Mouse (Mus musculus): Measurements from ENCODE around the gene B4galt7. TPM values are rescaled to one million over a fixed set of nuclear protein-coding genes. Genes with fewer than 3 reads are reported as not detected.
A peak's percentile ranks its signal among the peaks of the same experiment; 100 is the strongest.
"Not testable (repeated sequence)": the region's sequence is repeated elsewhere in the genome, so short reads cannot be mapped to it uniquely, and the experiment has no call there.

The B4galt7 gene
- total and polyA plus RNA-seq, 3 experiments = 15.0 to 19.9 TPM; not detected in 1

DNA sequence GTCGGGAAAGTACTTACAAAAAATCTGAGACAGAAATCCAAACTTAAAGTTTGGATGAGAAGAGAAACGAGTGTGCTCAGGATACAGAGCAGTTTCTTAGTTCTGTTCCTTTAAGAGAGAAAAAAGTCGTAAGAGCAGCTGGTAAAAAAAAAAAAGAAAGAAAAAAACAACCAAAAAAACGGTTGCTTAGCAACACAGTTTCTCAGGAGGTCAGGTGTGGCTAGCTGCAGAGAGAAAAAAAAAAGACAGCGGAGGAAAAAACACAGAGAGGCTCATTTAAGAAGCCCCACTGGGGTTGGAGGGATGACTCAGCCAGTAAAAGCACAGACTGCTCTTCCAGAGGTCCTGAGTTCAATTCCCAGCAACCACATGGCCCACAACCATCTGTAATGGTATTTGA is 25.4 kb upstream of the B4galt7 start:
- TF ChIP-seq MAX (IDR thresholded peaks at IDR 0.05; ENCODE audit: low read length) (no peak), TBP (IDR thresholded peaks at IDR 0.05; ENCODE audit: low read depth, low read length) (no peak), ZNF384 (IDR thresholded peaks at IDR 0.05; ENCODE audit: low read depth, low read length) (peak; percentile 25; the same call in 1 of the 2 replicates)
- DNase-seq (ENCODE audit: low read depth, low spot score) = no peak
- Histone ChIP-seq H3K27me3 (ENCODE audit: control insufficient read depth in 1 of 2, insufficient read depth in 2 of 2, low read length in 2 of 2) (no peaks in the 10 kb centered on the region; a peak in 1 of 4 replicates), H3K4me1 (ENCODE audit: control insufficient read depth in 1 of 2, insufficient read depth in 2 of 2, low read length in 2 of 2) (peaks cover 0 to 13% of the 10 kb centered on the region in 2 experiments; a peak in 2 of 4 replicates), H3K79me2 (ENCODE audit: control insufficient read depth, insufficient read depth, low read length, poor library complexity) (peaks cover 15% of the 10 kb centered on the region), H3K4me3 (ENCODE audit: control insufficient read depth in 1 of 2, insufficient read depth in 1 of 2, low read depth in 2 of 2, low read length in 2 of 2) (no peak overlapping the region), H3K27ac (ENCODE audit: control insufficient read depth, low read depth, low read length) (no peak overlapping the region), H3K9me3 (replicated peaks; ENCODE audit: insufficient read depth, low read length) (no peaks in the 10 kb centered on the region), H3K9ac (ENCODE audit: control insufficient read depth, low read depth, low read length, poor library complexity, severe bottlenecking) (no peak overlapping the region), H3K36me3 (ENCODE audit: control insufficient read depth in 1 of 2, insufficient read depth in 2 of 2, low read length in 2 of 2) (peaks cover 0 to 7% of the 10 kb centered on the region in 2 experiments; a peak in 2 of 4 replicates)

DNA sequence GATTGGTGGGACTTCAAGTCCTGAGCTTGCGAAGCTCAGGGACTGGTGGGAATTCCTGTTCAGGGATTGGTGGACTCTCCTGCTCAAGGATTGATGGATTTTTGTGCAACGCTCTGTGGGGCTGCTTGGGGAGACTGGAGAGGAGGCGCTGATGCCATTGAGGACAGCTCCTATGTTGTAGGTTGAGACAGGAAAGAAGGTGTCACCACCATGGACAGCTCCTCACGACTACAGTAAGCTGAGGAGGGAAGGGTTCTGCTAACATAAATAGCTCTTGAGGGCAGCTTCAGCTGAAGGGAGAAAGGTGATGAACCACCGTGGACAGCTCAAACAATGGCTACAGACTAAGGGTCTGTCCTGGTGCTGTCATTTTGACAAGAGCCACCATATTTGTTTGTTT is 23.8 kb upstream of the B4galt7 start:
- H3K36me3 ChIP-seq (ENCODE audit: control insufficient read depth in 1 of 2, insufficient read depth in 2 of 2, low read length in 2 of 2) = no peaks in the 10 kb centered on the region; a peak in 1 of 4 replicates
- H3K27me3 ChIP-seq (ENCODE audit: control insufficient read depth in 1 of 2, insufficient read depth in 2 of 2, low read length in 2 of 2) = no peaks in the 10 kb centered on the region; a peak in 1 of 4 replicates
- no peaks in the 10 kb centered on the region; the same call in 1 of the 2 replicates for H3K79me2 ChIP-seq (ENCODE audit: control insufficient read depth, insufficient read depth, low read length, poor library complexity)
- H3K27ac ChIP-seq (ENCODE audit: control insufficient read depth, low read depth, low read length) = no peak overlapping the region
- 0 out of 4 replicates have a peak, but pooled peaks cover 0 to 5% of the 10 kb centered on the region in 2 experiments for H3K4me1 ChIP-seq (ENCODE audit: control insufficient read depth in 1 of 2, insufficient read depth in 2 of 2, low read length in 2 of 2)
- no peaks in the 10 kb centered on the region for H3K9me3 ChIP-seq (replicated peaks; ENCODE audit: insufficient read depth, low read length)
- H3K9ac ChIP-seq (ENCODE audit: control insufficient read depth, low read depth, low read length, poor library complexity, severe bottlenecking) = no peak overlapping the region
- DNase-seq (ENCODE audit: low read depth, low spot score) = peak; percentile 81
- H3K4me3 ChIP-seq (ENCODE audit: control insufficient read depth in 1 of 2, insufficient read depth in 1 of 2, low read depth in 2 of 2, low read length in 2 of 2) = no peak overlapping the region
- TF ChIP-seq MXI1 (IDR thresholded peaks at IDR 0.05; ENCODE audit: low read depth, low read length) (peak; percentile 37; the same call in 1 of the 2 replicates), MAFK (IDR thresholded peaks at IDR 0.05; ENCODE audit: borderline replicate concordance, low read depth, low read length) (no peak), SIN3A (IDR thresholded peaks at IDR 0.05; ENCODE audit: low read length) (peak; percentile 83)

DNA sequence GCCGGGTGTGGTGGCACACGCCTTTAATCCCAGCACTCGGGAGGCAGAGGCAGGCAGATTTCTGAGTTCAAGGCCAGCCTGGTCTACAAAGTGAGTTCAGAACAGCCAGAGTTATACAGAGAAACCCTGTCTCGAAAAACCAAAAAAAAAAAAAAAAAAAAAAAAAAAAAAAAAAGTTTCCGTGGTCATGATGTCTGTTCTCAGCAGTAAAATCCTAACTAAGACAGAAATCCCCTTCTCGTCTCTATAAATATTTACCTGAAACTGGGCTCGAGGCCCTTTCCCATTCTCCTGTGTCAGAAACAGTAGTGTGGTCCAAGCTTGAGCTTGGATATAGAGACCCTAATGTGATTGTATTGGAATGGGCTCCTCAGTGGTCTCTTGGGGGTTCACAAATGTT is 22.8 kb upstream of the B4galt7 start:
- H3K9ac ChIP-seq (ENCODE audit: control insufficient read depth, low read depth, low read length, poor library complexity, severe bottlenecking); H3K9me3 ChIP-seq (replicated peaks; ENCODE audit: insufficient read depth, low read length); DNase-seq (ENCODE audit: low read depth, low spot score); H3K79me2 ChIP-seq (ENCODE audit: control insufficient read depth, insufficient read depth, low read length, poor library complexity); H3K4me3 ChIP-seq (ENCODE audit: control insufficient read depth in 1 of 2, insufficient read depth in 1 of 2, low read depth in 2 of 2, low read length in 2 of 2); H3K27ac ChIP-seq (ENCODE audit: control insufficient read depth, low read depth, low read length); H3K27me3 ChIP-seq (ENCODE audit: control insufficient read depth in 1 of 2, insufficient read depth in 2 of 2, low read length in 2 of 2); H3K4me1 ChIP-seq (ENCODE audit: control insufficient read depth in 1 of 2, insufficient read depth in 2 of 2, low read length in 2 of 2); H3K36me3 ChIP-seq (ENCODE audit: control insufficient read depth in 1 of 2, insufficient read depth in 2 of 2, low read length in 2 of 2): not testable (repeated sequence)

DNA sequence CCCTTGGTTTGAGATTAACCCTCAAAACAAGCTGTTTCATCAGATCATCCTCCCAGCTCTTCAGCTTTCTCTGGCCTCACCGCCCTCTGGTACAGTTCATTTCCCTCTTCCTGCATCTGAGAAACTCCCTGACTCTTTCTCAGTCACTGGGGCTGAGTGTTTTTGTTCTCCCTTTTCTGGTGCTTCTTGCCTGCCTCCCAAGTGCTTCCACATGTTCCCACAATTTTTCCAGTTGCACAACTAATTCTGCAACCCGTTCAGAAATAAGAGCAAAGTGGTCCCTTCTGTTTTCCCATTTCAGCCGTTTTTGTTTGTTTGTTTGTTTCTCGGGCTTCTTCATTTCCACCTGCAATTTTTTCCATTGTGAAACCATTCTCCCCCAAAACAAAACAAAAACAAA is 21.6 kb upstream of the B4galt7 start:
- no peak overlapping the region for H3K9ac ChIP-seq (ENCODE audit: control insufficient read depth, low read depth, low read length, poor library complexity, severe bottlenecking)
- TF ChIP-seq MYB (IDR thresholded peaks at IDR 0.05; ENCODE audit: low read depth, low read length) = no peak
- no peaks in the 10 kb centered on the region for H3K36me3 ChIP-seq (ENCODE audit: control insufficient read depth in 1 of 2, insufficient read depth in 2 of 2, low read length in 2 of 2)
- H3K4me3 ChIP-seq (ENCODE audit: control insufficient read depth in 1 of 2, insufficient read depth in 1 of 2, low read depth in 2 of 2, low read length in 2 of 2) = no peak overlapping the region
- H3K27ac ChIP-seq (ENCODE audit: control insufficient read depth, low read depth, low read length) = no peak overlapping the region
- no peak for DNase-seq (ENCODE audit: low read depth, low spot score)
- no peaks in the 10 kb centered on the region for H3K9me3 ChIP-seq (replicated peaks; ENCODE audit: insufficient read depth, low read length)
- H3K4me1 ChIP-seq (ENCODE audit: control insufficient read depth in 1 of 2, insufficient read depth in 2 of 2, low read length in 2 of 2) = no peaks in the 10 kb centered on the region
- no peaks in the 10 kb centered on the region; a peak in 2 of 4 replicates for H3K27me3 ChIP-seq (ENCODE audit: control insufficient read depth in 1 of 2, insufficient read depth in 2 of 2, low read length in 2 of 2)
- no peaks in the 10 kb centered on the region for H3K79me2 ChIP-seq (ENCODE audit: control insufficient read depth, insufficient read depth, low read length, poor library complexity)

Measured in MEL (cell line).